Mouse (Mus musculus) kidney, adult 2 months (tissue): Measurements from ENCODE around the gene Bmper. TPM values are rescaled to one million over a fixed set of nuclear protein-coding genes. Genes with fewer than 3 reads are reported as not detected.
A peak's percentile ranks its signal among the peaks of the same experiment; 100 is the strongest.

Experiments used
- DNase-seq: peaks from one replicate; pipeline ENCODE4 v3.0.0; 2021
- H3K27ac ChIP-seq: fragments of 200-500 bp; 2 replicates; pipeline ENCODE4 v1.5.1; 2012; ENCODE audit warnings: low read depth, low read length, control low read depth, inconsistent platforms; ENCODE audit not compliant: insufficient read depth
- H3K27me3 ChIP-seq: fragments of 200-500 bp; replicated peaks from 2 replicates; pipeline ENCODE4 v1.6.1; 2012; ENCODE audit warnings: mild to moderate bottlenecking, moderate library complexity, low read length, inconsistent platforms; ENCODE audit not compliant: control insufficient read depth, insufficient read depth
- H3K36me3 ChIP-seq: fragments of 200-500 bp; 2 replicates; pipeline ENCODE4 v1.6.1; 2012; ENCODE audit warnings: mild to moderate bottlenecking, moderate library complexity, low read length, inconsistent platforms; ENCODE audit not compliant: control insufficient read depth, insufficient read depth
- H3K4me1 ChIP-seq: fragments of 200-500 bp; 2 replicates; pipeline ENCODE4 v1.6.1; 2011; ENCODE audit warnings: low read length; ENCODE audit not compliant: control insufficient read depth, insufficient read depth
- H3K4me3 ChIP-seq: fragments of 200-500 bp; 2 replicates; pipeline ENCODE4 v1.5.1; 2011; ENCODE audit warnings: mild to moderate bottlenecking, low read depth, low read length, control low read depth; ENCODE audit not compliant: insufficient read depth
- CTCF ChIP-seq: fragments of 200-500 bp; conservative IDR thresholded peaks from 2 replicates; pipeline ENCODE4 v1.5.1; 2011; ENCODE audit warnings: low read depth, mild to moderate bottlenecking, control low read depth, low read length, moderate library complexity, mixed read lengths; ENCODE audit not compliant: insufficient read depth, insufficient read length
- POLR2A ChIP-seq: fragments of 200-500 bp; IDR thresholded peaks from one replicate; pipeline ENCODE4 v1.6.1; 2011; ENCODE audit warnings: low read depth, low read length, control low read depth
- WGBS: fragments of 180-500 bp; shearing (Covaris S2); methylation state at CpG from one replicate; pipeline ENCODE4 v1.1.7; 2018; 5-methylcytosine and 5-hydroxymethylcytosine counted together
- polyA plus RNA-seq: library from polyadenylated mRNA; depleted of rRNA; stranded (reverse); fragments of >200 nt; gene quantifications from 2 replicates; pipeline ENCODE4 v1.2.3, GENCODE M21; 2012; rRNA removed

The Bmper gene
- polyA plus RNA-seq, result 0.27 and 0.30 TPM in 2 replicates

GRCm38 (mm10) chr9:23222841-23223548 is at the start of gene Bmper:
TSS of gene Bmper (plus strand) at chr9:23223076.
- Histone ChIP-seq H3K27me3 (0 out of 2 replicates have a peak, but pooled peaks cover 2% of the 10 kb centered on the region), H3K4me3 (peak within 1 kb of the TSS; percentile 40), H3K36me3 (no peaks in the 10 kb centered on the region), H3K27ac (no peak within 1 kb of the TSS), H3K4me1 (no peaks in the 10 kb centered on the region)
- 1% methylated on average over 85 of the region's 86 CpGs for WGBS
- TF ChIP-seq CTCF (no peak), POLR2A (no peak)
- peak; percentile 26 for DNase-seq

- H3K27ac ChIP-seq, result no peak overlapping the region
- H3K36me3 ChIP-seq, result no peaks in the 10 kb centered on the region
- no peak overlapping the region for H3K4me3 ChIP-seq
- TF ChIP-seq POLR2A (no peak), CTCF (no peak)
- H3K27me3 ChIP-seq, result no peaks in the 10 kb centered on the region
- WGBS, result 89% methylated on average over 4 of the region's 4 CpGs
- no peaks in the 10 kb centered on the region for H3K4me1 ChIP-seq
- no peak for DNase-seq
Observed at GRCm38 (mm10) chr9:23177476-23177875, 45.4 kb upstream of the Bmper start.

- Histone ChIP-seq H3K27ac (no peak overlapping the region), H3K4me3 (no peak overlapping the region), H3K27me3 (no peaks in the 10 kb centered on the region), H3K36me3 (no peaks in the 10 kb centered on the region), H3K4me1 (no peaks in the 10 kb centered on the region)
- no peak for TF ChIP-seq CTCF
- TF ChIP-seq POLR2A, result no peak
- DNase-seq, result no peak
- 80% methylated on average over 4 of the region's 4 CpGs for WGBS
Observed at GRCm38 (mm10) chr9:23187181-23187580, 35.7 kb upstream of the Bmper start.

- Histone ChIP-seq H3K4me1 (no peaks in the 10 kb centered on the region), H3K27ac (no peak overlapping the region), H3K4me3 (no peak overlapping the region), H3K36me3 (no peaks in the 10 kb centered on the region), H3K27me3 (no peaks in the 10 kb centered on the region)
- no peak for TF ChIP-seq POLR2A
- no peak for TF ChIP-seq CTCF
- WGBS, result 69% methylated on average over 4 of the region's 4 CpGs
- no peak for DNase-seq
Observed at GRCm38 (mm10) chr9:23188136-23188535, 34.7 kb upstream of the Bmper start.

GRCm38 (mm10) chr9:23190950-23191349 is 31.9 kb upstream of the Bmper start:
- Histone ChIP-seq H3K27me3 (no peaks in the 10 kb centered on the region), H3K27ac (no peak overlapping the region), H3K4me1 (no peaks in the 10 kb centered on the region), H3K36me3 (no peaks in the 10 kb centered on the region), H3K4me3 (no peak overlapping the region)
- no peak for TF ChIP-seq CTCF
- TF ChIP-seq POLR2A, result no peak
- DNase-seq, result peak; percentile 27
- WGBS, result 50% methylated on average over 1 of the region's 1 CpGs

- H3K27ac ChIP-seq, result no peak overlapping the region
- TF ChIP-seq POLR2A, result no peak
- WGBS, result 94% methylated on average over 2 of the region's 2 CpGs
- no peaks in the 10 kb centered on the region for H3K4me1 ChIP-seq
- no peak overlapping the region for H3K4me3 ChIP-seq
- DNase-seq, result no peak
- H3K36me3 ChIP-seq, result no peaks in the 10 kb centered on the region
- H3K27me3 ChIP-seq, result no peaks in the 10 kb centered on the region
Observed at GRCm38 (mm10) chr9:23191431-23191830, 31.4 kb upstream of the Bmper start.

GRCm38 (mm10) chr9:23192567-23193331 is 30.1 kb upstream of the Bmper start:
- no peaks in the 10 kb centered on the region for H3K36me3 ChIP-seq
- no peak overlapping the region for H3K27ac ChIP-seq
- WGBS, result 92% methylated on average over 3 of the region's 3 CpGs
- TF ChIP-seq POLR2A (no peak), CTCF (no peak)
- no peaks in the 10 kb centered on the region for H3K4me1 ChIP-seq
- DNase-seq, result no peak
- no peak overlapping the region for H3K4me3 ChIP-seq
- no peaks in the 10 kb centered on the region for H3K27me3 ChIP-seq
